Mouse (Mus musculus): ENCODE measurements at regions not wholly inside any gene's neighbourhood (a gene's known extent, or its start where the extent isn't known, plus 50 kb on each side); places are given as distances from the start of the nearest gene placed in this dataset.

DNA sequence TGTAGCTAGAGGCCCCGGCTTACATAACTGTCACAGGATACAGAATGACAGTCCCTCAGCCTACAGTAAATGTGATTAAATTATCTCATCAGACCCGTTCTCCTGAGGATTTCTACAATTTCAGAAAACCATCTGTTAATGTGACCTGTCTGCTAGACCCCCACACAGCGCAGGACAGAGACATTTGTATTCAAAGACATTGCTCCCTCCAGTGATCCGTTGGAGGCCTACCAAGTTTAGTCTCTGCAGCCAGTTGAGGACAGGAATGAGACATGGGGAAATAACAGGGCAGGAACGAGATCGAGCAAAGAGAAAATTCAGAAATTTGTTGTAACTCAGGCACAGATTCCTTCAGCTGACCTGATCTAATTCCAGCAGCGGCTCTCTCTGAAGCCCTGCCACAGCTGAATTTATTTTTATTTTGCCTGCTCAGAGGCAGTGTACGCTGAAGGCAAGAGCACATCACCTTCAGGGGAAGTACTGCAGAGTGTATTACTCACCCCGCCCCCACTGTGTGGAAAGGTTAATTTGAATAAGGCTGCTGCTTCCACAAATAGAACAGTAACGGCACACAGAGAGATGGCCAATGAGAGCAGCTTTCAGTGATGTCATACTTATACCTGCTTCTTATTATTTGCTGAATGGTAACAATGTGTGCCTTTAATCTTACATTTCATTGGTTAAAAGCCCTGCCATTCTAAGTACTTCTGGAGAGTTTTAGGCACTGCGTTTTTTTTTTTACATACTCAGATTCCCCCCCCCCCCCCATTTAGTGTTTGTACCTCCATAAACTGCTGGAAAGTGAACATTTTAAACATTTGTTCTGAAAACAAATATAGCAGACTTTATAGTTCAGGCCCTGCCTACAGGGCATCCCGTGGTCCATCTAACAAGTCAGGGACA is 176.9 kb upstream of the Klf12 start:
- peak; percentile 78 to 89 for DNase-seq (ENCODE audit: low spot score in 2 of 2)
- intact Hi-C loops (cut with DNase I): no loop called here

GRCm38 (mm10) chr14:100459601-100460290 is 175.3 kb upstream of the Klf12 start:
- DNase-seq (ENCODE audit: low spot score in 2 of 2): no peak
- intact Hi-C loops (cut with DNase I): loop anchor here (5.0 to 10.0 kb wide), 2 partner anchors 82 to 445 kb away; no protein-coding TSS in a partner anchor

- intact Hi-C loops (cut with DNase I): loop anchor here (1.0 to 10.0 kb wide), 3 partner anchors 82 to 444 kb away; no protein-coding TSS in a partner anchor
- DNase-seq (ENCODE audit: low spot score in 2 of 2): peak; percentile 85 to 97
Observed at GRCm38 (mm10) chr14:100458727-100459447, 174.4 kb upstream of the Klf12 start.

DNA sequence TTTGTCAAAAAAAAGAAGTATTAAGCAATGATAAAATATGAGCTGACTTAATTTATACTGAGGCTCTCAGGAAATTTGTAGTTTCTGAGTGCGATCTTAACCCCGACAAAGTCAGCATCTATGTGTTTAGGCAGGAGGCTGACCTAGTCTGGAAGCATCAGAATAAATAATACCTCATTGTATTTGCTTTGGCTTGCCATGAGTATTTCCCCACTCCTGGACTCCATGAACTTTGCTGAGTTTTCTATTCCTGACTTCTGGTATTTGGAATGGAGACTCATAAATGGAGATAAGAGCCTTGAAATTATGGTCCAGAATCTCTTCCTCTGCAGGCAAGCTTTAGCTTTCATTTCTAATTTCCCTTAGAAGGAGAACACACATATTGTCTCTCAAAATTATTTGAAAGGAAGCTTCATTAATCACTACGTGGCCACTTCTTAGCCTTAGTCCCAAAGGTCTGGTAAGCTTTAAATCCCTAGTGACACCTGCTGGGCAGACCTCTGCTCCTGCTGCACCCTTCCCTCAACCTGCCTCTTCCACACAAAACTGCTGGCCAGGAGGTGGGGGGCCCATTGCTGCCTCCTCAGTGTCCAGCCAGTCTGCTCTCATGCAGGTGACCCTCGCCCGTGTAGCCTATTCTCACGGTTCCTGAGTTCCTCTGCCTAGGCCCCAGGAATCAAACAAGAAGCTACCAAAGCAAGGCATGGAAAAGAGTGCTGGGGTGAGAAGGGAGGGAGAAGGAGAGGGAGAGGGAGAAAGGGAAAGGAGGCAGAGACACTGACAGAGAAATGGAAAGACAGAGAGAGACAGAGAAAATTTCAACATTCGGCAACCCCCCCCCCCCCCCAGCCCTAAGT is 173.6 kb upstream of the Klf12 start:
- no peak for DNase-seq (ENCODE audit: low spot score in 2 of 2)
- intact Hi-C loops (cut with DNase I): loop anchor here (1.0 to 10.0 kb wide), 3 partner anchors 81 to 443 kb away; no protein-coding TSS in a partner anchor

GRCm38 (mm10) chr14:100446130-100446529 is 161.7 kb upstream of the Klf12 start:
- intact Hi-C loops (cut with DNase I): no loop called here
- DNase-seq (ENCODE audit: low spot score in 2 of 2): no peak

DNA sequence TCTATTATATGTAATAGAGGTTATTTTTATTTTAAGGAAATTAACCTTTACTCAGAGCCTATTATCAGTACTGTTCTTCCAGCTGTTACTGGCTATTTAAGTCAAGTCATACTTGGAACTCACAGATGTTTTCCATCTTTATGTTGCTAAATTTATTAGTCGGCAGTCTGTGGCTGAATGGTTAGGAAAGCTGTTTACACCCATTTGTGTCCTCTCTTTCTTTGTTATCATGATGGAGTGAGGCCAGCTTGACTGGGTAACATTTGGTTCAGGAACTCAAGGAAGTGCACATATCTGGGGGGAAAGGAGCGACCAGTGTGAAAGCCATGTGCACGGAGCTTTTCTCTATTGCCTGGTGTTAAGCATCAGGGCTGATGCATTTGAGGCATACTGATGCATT is 160.4 kb upstream of the Klf12 start:
- intact Hi-C loops (cut with DNase I): no loop called here
- DNase-seq (ENCODE audit: low spot score in 2 of 2): no peak

DNA sequence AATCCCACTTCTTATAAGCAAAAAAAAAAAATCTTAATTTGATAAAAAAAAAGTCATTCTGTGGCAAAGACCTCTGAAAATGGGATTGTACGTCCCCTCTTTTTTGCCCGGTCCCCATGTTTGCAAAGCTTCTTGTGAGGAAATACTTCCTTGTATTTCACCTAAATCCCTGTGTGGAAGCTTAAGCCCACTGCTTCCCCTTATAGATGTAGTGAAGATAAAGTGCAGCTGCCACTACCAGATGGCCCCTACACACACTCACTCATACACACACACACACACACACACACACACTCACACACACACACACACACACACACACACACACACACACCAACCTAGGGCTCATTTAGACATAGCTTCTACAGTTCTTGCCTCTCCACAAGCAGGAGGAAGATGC is 159.6 kb upstream of the Klf12 start:
- intact Hi-C loops (cut with DNase I): no loop called here
- peak in 1 of 2 experiments; percentile 17 for DNase-seq (ENCODE audit: low spot score in 2 of 2)

DNA sequence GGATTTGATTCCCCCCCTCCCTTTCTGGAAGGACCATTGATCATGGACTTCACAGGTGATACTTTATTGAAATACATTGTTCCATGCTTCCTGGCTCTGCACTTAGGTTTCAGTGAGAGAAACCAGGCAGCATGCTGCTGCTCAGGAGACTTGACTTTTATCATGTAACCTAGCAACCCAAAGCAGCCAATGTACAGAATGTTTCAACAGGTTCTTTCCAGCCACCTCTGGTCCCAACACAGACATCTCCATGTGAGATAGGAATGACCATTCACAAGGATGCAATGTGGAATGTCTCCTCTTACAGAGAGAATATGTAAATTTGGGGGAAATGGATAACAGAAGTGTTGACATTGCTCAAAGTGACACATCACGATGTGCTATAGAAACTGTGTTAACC is 153.1 kb upstream of the Klf12 start:
- no peak for DNase-seq (ENCODE audit: low spot score in 2 of 2)
- intact Hi-C loops (cut with DNase I): no loop called here

GRCm38 (mm10) chr14:100429662-100430061 is 145.2 kb upstream of the Klf12 start:
- intact Hi-C loops (cut with DNase I): no loop called here

GRCm38 (mm10) chr14:100426399-100426798 is 141.9 kb upstream of the Klf12 start:
- no peak for DNase-seq (ENCODE audit: low spot score in 2 of 2)
- intact Hi-C loops (cut with DNase I): no loop called here

More at GRCm38 (mm10) chr14:100429662-100430061, 145.2 kb upstream of the Klf12 start:
- no peak for DNase-seq (ENCODE audit: low spot score in 2 of 2)

- DNase-seq (ENCODE audit: low spot score in 2 of 2): peak in 1 of 2 experiments; percentile 11
- intact Hi-C loops (cut with DNase I): no loop called here
Observed at GRCm38 (mm10) chr14:100423790-100424189, 139.3 kb upstream of the Klf12 start.

DNA sequence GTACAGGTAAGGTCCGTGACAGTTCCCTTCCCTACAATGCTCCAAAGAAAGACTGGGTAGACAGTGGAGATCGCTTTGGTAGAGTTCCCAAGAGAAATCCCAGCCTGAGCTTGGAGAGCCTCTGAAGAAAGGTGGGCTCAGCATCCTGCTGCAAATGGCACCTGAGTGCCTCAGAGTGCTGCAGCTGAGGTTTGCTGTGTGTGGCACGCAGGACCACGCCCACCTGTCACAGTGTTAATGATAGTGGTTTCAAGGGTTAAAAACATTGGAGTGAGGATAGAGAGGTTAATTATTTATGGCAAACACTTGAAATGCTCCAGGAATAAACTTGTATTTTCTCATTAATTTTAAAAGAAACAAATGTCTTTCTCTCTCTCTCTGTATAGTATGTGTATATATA is 137.2 kb upstream of the Klf12 start:
- intact Hi-C loops (cut with DNase I): no loop called here
- no peak for DNase-seq (ENCODE audit: low spot score in 2 of 2)

GRCm38 (mm10) chr14:100415099-100415498 is 130.6 kb upstream of the Klf12 start:
- intact Hi-C loops (cut with DNase I): no loop called here
- no peak for DNase-seq (ENCODE audit: low spot score in 2 of 2)

DNA sequence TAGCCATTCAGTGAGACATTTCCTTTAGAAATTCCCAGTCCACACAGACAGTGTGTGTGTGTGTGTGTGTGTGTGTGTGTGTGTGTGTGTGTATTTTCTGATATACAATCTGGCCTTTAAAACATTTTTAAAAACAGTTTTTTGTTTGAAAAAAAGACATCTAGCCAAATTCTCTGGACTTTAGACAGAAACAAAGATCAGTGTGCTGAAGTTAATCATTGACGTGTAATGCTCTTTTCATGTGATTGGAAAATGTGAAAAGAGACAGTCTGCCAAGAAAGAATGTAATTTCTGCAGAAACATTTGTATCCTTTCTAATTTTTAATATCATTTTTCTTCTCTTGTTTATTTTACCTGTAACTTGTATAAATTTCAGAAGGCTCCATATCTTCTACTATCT is 127.7 kb upstream of the Klf12 start:
- no peak for DNase-seq (ENCODE audit: low spot score in 2 of 2)
- intact Hi-C loops (cut with DNase I): no loop called here

- DNase-seq (ENCODE audit: low spot score in 2 of 2): no peak
- intact Hi-C loops (cut with DNase I): no loop called here
Observed at GRCm38 (mm10) chr14:100397191-100397590, 112.7 kb upstream of the Klf12 start.

GRCm38 (mm10) chr14:100375218-100375983 is 90.9 kb upstream of the Klf12 start:
- no peak for DNase-seq (ENCODE audit: low spot score in 2 of 2)
- intact Hi-C loops (cut with DNase I): loop anchor here (5.0 kb wide), 1 partner anchor 82 kb away; no protein-coding TSS in a partner anchor

DNA sequence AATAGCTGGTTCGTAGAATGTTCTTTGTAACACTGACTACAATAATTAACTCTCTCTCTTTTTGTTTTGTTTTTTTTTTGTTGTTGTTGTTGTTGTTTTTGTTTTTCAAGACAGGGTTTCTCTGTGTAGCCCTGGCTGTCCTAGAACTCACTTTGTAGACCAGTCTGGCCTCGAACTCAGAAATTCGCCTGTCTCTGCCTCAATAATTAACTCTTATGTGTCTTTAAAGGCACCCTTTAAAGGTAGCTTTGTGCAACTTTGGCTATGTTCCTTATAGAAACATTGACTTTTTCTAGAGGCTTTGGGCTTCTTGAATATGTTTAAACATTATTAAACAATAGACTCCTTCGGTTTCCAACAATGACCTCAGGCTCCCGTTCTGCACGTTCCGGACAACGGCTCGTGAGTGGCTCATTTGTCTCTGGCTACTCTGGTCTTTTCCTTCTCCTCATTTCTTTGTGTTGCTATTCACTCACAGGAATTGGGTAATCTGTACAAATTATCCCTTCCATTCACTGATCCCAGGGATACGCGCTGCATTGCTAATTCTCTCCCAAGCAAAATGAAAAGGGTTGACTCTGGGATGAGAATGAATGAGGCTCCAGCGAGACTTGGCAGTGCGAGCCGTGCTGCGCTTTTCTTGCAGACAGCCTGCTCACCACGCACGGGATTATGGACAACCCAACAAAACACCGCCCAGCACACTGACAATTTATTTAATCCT is 90.2 kb upstream of the Klf12 start:
- intact Hi-C loops (cut with DNase I): loop anchor here (5.0 kb wide), 1 partner anchor 83 kb away; no protein-coding TSS in a partner anchor
- DNase-seq (ENCODE audit: low spot score in 2 of 2): peak; percentile 62 to 73
